Mouse (Mus musculus) MEL (cell line): ENCODE data around the gene Ubtf.

ENCODE experiments used
- CTCF ChIP-seq, 3 experiments: IDR thresholded peaks in 2 of 3; conservative IDR thresholded peaks in 1 of 3; 2 replicates each; pipeline ENCODE4 v1.5.1; 2011 to 2012; ENCODE audit warnings: low read length in 3 of 3, low read depth in 2 of 3, mild to moderate bottlenecking in 2 of 3, improper control_type of control experiment in 1 of 3, inconsistent platforms in 1 of 3, mixed read lengths in 1 of 3, moderate library complexity in 1 of 3; ENCODE audit not compliant: control insufficient read depth in 1 of 3, insufficient read depth in 1 of 3, poor library complexity in 1 of 3, severe bottlenecking in 1 of 3
- EP300 ChIP-seq, 2 experiments: IDR thresholded peaks; 2 replicates each; pipeline ENCODE4 v1.6.1; 2011; ENCODE audit warnings: improper control_type of control experiment in 2 of 2, low read length in 2 of 2, low read depth in 1 of 2, mild to moderate bottlenecking in 1 of 2
- GATA1 ChIP-seq: IDR thresholded peaks from 2 replicates; pipeline ENCODE4 v1.6.1; 2011; ENCODE audit warnings: low read depth, low read length, improper control_type of control experiment
- KAT2A ChIP-seq: conservative IDR thresholded peaks from 2 replicates; pipeline ENCODE4 v1.6.1; 2012; ENCODE audit warnings: low read depth, low read length, improper control_type of control experiment, inconsistent platforms
- POLR2A ChIP-seq, 2 experiments: IDR thresholded peaks; 2 replicates each; pipeline ENCODE4 v1.6.1; 2011 to 2012; ENCODE audit warnings: low read length in 2 of 2, mild to moderate bottlenecking in 2 of 2, control low read depth in 1 of 2, improper control_type of control experiment in 1 of 2, low read depth in 1 of 2, moderate library complexity in 1 of 2; ENCODE audit not compliant: control insufficient read depth in 1 of 2, insufficient read depth in 1 of 2, poor library complexity in 1 of 2
- TBP ChIP-seq: IDR thresholded peaks from 2 replicates; pipeline ENCODE4 v1.8.0; 2011; ENCODE audit warnings: low read depth, low read length, improper control_type of control experiment

GRCm38 (mm10) chr11:102291051-102291535 lies 28.4 kb downstream of the Ubtf start:
- TF ChIP-seq TBP (no peak), CTCF (IDR thresholded peaks at IDR 0.05 in 2 of 3, conservative IDR thresholded peaks at IDR 0.05 in 1 of 3; ENCODE audit: control insufficient read depth in 1 of 3, insufficient read depth in 1 of 3, low read depth in 2 of 3, low read length in 3 of 3, poor library complexity in 1 of 3, severe bottlenecking in 1 of 3) (no peak), GATA1 (no peak), EP300 (IDR thresholded peaks at IDR 0.05; ENCODE audit: low read depth in 1 of 2, low read length in 2 of 2) (no peak), POLR2A (IDR thresholded peaks at IDR 0.05; ENCODE audit: control insufficient read depth in 1 of 2, insufficient read depth in 1 of 2, low read depth in 1 of 2, low read length in 2 of 2, poor library complexity in 1 of 2) (no peak), KAT2A (no peak)
